Mouse (Mus musculus) forebrain, embryonic 13.5 days (tissue): ENCODE results near the gene Grip1. TPM values are rescaled to one million over a fixed set of nuclear protein-coding genes. Genes with fewer than 3 reads are reported as not detected.
A peak's percentile ranks its signal among the peaks of the same experiment; 100 is the strongest.

Experiments
- ATAC-seq: fragments of 200-750 bp; cut with Nextera tagmentation; 2 replicates; pipeline ENCODE4 v1.8.0; 2017
- H3K27ac ChIP-seq: fragments of 300-500 bp; sonication (generic); 2 replicates; pipeline ENCODE4 v1.5.1; 2015; ENCODE audit warnings: inconsistent platforms, mild to moderate bottlenecking, moderate library complexity
- H3K27me3 ChIP-seq: fragments of 300-500 bp; sonication (generic); 2 replicates; pipeline ENCODE4 v1.6.1; 2015; ENCODE audit warnings: mild to moderate bottlenecking, inconsistent platforms
- H3K36me3 ChIP-seq: fragments of 300-500 bp; sonication (generic); 2 replicates; pipeline ENCODE4 v1.6.1; 2015; ENCODE audit warnings: mild to moderate bottlenecking, inconsistent platforms; ENCODE audit not compliant: poor library complexity, severe bottlenecking
- H3K4me1 ChIP-seq: fragments of 300-500 bp; sonication (generic); 2 replicates; pipeline ENCODE4 v1.6.1; 2015; ENCODE audit warnings: inconsistent platforms
- H3K4me2 ChIP-seq: fragments of 300-500 bp; sonication (generic); 2 replicates; pipeline ENCODE4 v1.6.1; 2015; ENCODE audit warnings: inconsistent platforms, mild to moderate bottlenecking, moderate library complexity
- H3K4me3 ChIP-seq: fragments of 300-500 bp; sonication (generic); 2 replicates; pipeline ENCODE4 v1.5.1; 2015; ENCODE audit warnings: mild to moderate bottlenecking, inconsistent platforms
- H3K9ac ChIP-seq: fragments of 300-500 bp; sonication (generic); 2 replicates; pipeline ENCODE4 v1.6.1; 2015; ENCODE audit warnings: mild to moderate bottlenecking, inconsistent platforms
- H3K9me3 ChIP-seq: fragments of 300-500 bp; sonication (generic); replicated peaks from 2 replicates; pipeline ENCODE4 v1.6.1; 2016; ENCODE audit warnings: inconsistent platforms
- WGBS: fragments of 180-500 bp; shearing (Covaris S2); methylation state at CpG from one replicate; pipeline ENCODE4 v1.1.7; 2015; 5-methylcytosine and 5-hydroxymethylcytosine counted together
- polyA plus RNA-seq: library from polyadenylated mRNA; unstranded; fragments of >200 nt; fragmentation: Nextera tagmentation; extraction: Ambion mirVana; gene quantifications from 2 replicates; pipeline ENCODE4 v1.2.1, GENCODE M21; 2015

Gene Grip1
- polyA plus RNA-seq, 1 experiment from 2014 or later = 12.4 TPM

DNA sequence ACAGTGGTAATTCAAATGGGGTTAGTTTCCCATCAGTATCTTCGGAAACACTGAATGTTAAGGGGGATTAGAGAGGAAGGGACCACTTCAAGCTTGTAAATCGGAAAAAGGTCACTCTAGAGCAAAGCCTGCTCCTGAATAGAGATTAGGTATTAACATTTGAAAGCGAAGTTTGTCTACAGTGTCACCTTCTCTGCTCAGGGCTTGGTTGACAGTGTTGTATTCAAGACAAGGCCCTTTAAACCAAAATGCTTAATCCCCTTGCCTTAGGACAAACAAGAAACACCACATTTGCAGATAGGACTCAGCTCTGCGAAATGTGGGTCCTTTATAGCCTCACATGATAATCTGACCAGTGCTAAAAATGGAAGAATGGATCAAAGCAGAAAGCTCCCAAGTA, 81.2 kb downstream of the Grip1 start:
- 13% methylated on average over 4 of the region's 4 CpGs for WGBS
- ATAC-seq = no peak
- peaks cover 4% of the 10 kb centered on the region; the same call in 1 of the 2 replicates for H3K4me1 ChIP-seq

DNA sequence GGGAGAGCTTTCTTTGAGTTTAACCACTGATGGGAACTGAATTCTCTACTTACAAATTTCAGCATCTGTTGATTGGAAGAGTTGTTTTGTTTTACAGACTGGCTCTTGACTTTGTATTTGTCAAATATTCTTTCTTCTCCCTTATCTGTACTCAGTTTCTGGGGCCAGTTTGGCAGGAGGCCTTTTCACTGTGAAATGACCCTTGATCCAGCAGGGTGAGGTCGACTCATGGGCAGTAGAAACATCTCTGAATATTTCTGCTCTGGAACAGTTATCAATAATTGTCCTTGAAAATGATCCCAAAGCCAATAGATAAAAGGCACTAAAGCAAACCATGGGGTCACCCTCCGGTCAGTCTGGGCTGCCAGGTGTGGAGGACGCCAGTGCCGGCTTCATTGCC, 88.0 kb downstream of the Grip1 start:
- Histone ChIP-seq H3K9me3 (no peaks in the 10 kb centered on the region), H3K4me3 (no peak overlapping the region), H3K27me3 (no peaks in the 10 kb centered on the region), H3K4me2 (no peak overlapping the region), H3K36me3 (no peaks in the 10 kb centered on the region), H3K4me1 (peaks cover 7% of the 10 kb centered on the region), H3K9ac (no peak overlapping the region), H3K27ac (no peak overlapping the region)
- 95% methylated on average over 4 of the region's 4 CpGs for WGBS
- no peak for ATAC-seq

More for the DNA sequence above, 81.2 kb downstream of the Grip1 start:
- Histone ChIP-seq H3K9me3 (no peaks in the 10 kb centered on the region), H3K27ac (no peak overlapping the region), H3K9ac (no peak overlapping the region), H3K27me3 (no peaks in the 10 kb centered on the region), H3K36me3 (no peaks in the 10 kb centered on the region), H3K4me3 (no peak overlapping the region), H3K4me2 (no peak overlapping the region)

DNA sequence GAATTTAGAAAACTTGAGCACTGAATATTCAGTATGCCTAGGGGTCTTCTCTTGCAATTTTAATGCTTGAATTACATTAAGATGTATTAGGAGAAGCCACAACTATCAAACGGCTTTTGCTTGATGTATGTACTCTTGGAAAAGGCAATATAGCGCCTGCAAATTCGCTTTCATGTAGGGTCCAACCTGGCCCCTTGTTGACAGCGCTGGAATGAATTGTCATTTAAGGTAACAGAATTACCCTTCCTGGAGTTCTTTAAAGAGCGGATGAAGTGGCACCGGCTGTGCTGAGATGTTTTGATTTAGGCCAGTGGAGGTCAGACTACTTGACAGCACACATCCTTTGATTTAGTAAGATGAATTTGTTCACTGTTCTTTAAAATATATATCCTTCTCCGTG, 90.1 kb downstream of the Grip1 start:
- Histone ChIP-seq H3K9me3 (no peaks in the 10 kb centered on the region), H3K27ac (no peak overlapping the region), H3K9ac (no peak overlapping the region), H3K4me1 (peaks cover 7% of the 10 kb centered on the region), H3K4me3 (no peak overlapping the region), H3K36me3 (no peaks in the 10 kb centered on the region), H3K4me2 (no peak overlapping the region), H3K27me3 (no peaks in the 10 kb centered on the region)
- 73% methylated on average over 7 of the region's 7 CpGs for WGBS
- no peak for ATAC-seq

DNA sequence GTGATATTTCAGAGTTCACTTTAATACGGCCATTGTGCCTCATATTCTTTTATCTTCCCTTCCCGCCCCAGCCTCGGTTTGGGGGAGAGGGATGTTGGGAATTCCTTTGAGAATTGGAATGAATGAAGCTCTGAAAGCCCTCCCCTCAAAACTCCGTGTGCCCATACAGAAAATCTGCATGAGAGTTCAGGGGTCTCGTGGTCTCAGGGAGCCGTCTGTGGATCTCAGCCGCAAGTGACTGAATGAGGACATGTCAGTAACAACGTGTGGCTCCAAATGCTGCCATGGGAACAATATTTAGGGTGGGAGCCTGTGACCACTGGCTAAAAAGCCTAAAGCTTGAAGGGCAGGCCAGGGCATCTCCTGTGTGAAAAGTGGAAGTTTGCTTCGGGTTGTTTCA, 91.1 kb downstream of the Grip1 start:
- Histone ChIP-seq H3K9ac (no peak overlapping the region), H3K4me1 (peaks cover 7% of the 10 kb centered on the region), H3K4me2 (peak overlapping the region; percentile 10; the same call in 1 of the 2 replicates), H3K36me3 (no peaks in the 10 kb centered on the region), H3K4me3 (no peak overlapping the region), H3K9me3 (no peaks in the 10 kb centered on the region), H3K27ac (no peak overlapping the region), H3K27me3 (no peaks in the 10 kb centered on the region)
- ATAC-seq = no peak
- 31% methylated on average over 9 of the region's 9 CpGs for WGBS

DNA sequence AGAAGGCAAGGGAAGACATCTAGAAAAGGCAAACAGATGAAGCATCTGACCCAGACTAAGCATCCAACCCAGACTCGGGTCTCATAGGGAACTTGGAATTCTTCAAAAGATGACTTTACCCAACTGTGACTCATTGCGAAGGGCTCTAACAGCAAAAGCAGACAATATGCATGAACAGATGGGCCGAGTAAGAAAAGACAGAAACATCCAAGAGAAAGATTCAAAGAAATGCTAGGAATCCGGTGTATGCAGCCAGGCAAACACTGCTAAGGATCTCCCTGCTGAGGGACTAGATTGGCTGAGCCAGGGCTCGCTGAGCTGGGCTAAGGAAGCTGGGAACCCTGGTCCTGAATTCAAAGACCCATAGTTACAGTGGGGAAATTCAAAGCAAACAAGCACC, 94.2 kb downstream of the Grip1 start:
- Histone ChIP-seq H3K4me1 (peaks cover 7% of the 10 kb centered on the region), H3K4me2 (no peak overlapping the region), H3K9ac (no peak overlapping the region), H3K27me3 (no peaks in the 10 kb centered on the region), H3K9me3 (no peaks in the 10 kb centered on the region), H3K4me3 (no peak overlapping the region), H3K27ac (no peak overlapping the region), H3K36me3 (no peaks in the 10 kb centered on the region)
- no peak for ATAC-seq
- 88% methylated on average over 5 of the region's 5 CpGs for WGBS

DNA sequence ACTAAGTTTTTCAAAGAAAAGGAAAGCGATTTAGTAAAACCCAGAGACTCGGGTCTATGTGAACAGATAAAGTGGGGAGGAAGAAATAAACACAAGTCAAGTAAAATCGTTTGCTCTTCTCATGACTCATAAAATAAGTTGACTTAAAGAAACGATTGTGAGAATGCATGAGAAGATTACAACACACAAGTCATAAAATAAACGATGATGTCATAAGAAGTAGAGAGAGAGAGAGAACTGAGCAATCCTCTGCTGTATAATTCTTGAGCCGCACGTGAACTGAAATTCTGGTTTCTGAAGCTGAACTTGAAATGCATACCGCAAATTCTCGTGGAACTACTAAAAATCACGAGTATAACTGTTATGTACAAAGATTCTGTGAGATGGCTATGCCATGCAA, 95.1 kb downstream of the Grip1 start:
- H3K27me3 ChIP-seq = no peaks in the 10 kb centered on the region
- ATAC-seq = no peak
- WGBS = 92% methylated on average over 10 of the region's 10 CpGs
- H3K4me3 ChIP-seq = no peak overlapping the region
- H3K36me3 ChIP-seq = no peaks in the 10 kb centered on the region
- H3K27ac ChIP-seq = no peak overlapping the region
- no peak overlapping the region for H3K9ac ChIP-seq
- peaks cover 7% of the 10 kb centered on the region for H3K4me1 ChIP-seq
- no peaks in the 10 kb centered on the region for H3K9me3 ChIP-seq
- H3K4me2 ChIP-seq = no peak overlapping the region

DNA sequence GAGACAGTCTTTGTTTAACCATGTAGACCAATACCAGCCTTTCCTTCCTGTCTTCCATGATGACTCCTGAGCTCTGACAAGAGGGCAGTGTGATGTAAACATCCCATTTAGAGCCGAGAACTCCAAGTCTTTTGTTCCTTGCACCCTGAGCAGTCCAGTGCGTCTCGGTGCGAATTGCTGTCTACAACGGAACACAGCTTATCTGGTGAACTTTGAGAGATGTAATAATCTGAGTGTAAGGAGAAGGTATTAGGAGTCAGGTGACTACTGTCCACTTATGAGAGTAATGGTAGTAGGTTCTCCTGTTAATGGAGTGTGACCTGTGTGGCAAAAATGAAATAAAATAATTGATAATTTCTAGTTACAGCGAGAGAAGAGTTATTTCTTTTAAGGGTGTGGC, 97.0 kb downstream of the Grip1 start:
- no peak overlapping the region for H3K27ac ChIP-seq
- H3K9ac ChIP-seq = no peak overlapping the region
- H3K4me3 ChIP-seq = no peak overlapping the region
- 96% methylated on average over 6 of the region's 6 CpGs for WGBS
- no peaks in the 10 kb centered on the region for H3K4me1 ChIP-seq
- H3K4me2 ChIP-seq = no peak overlapping the region
- no peaks in the 10 kb centered on the region for H3K27me3 ChIP-seq
- no peak for ATAC-seq
- no peaks in the 10 kb centered on the region for H3K36me3 ChIP-seq
- H3K9me3 ChIP-seq = no peaks in the 10 kb centered on the region

DNA sequence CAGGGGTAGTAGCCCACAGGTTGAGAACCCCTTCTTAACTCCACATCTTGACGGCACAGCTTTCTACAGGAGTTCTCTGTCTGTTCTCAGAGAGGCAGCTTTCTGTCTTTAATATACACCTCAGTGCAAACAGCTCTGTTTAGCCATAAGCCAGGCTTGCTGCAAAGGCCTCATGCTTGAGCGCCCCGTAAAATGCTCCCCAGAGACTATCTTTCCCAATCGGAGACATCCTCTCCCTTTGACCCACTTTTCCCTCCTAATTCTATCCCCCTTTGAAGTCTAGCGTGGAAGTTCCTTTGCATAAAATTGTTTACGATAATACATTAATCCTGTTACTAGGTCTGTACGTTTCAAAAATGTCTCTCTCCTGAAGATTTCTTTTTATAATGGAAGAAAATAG, 102.7 kb downstream of the Grip1 start:
- Histone ChIP-seq H3K9ac (no peak overlapping the region), H3K4me1 (no peaks in the 10 kb centered on the region), H3K36me3 (no peaks in the 10 kb centered on the region), H3K9me3 (no peaks in the 10 kb centered on the region), H3K27ac (no peak overlapping the region), H3K4me3 (no peak overlapping the region), H3K4me2 (no peak overlapping the region), H3K27me3 (no peaks in the 10 kb centered on the region)
- no peak for ATAC-seq
- 87% methylated on average over 7 of the region's 7 CpGs for WGBS

DNA sequence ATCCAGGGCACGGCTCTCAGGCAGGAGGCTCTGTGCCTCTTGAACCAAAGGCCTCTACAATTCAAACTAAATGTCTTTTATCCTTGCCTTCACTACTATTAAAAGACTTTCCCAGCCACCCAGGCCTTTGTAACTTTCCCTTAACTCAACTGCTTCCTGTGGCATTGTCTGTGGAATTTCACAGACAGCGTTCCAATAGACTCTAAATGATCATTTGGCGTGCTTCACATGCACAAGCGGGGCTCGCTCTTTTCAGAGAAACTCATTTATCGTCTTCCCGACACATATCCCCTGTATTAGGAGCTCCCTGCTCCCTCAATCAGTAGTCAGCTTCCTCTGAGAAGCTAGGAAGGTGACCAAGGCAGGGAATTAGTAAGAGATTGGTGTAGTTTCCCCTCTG, 104.8 kb downstream of the Grip1 start:
- WGBS = 81% methylated on average over 7 of the region's 7 CpGs
- H3K27me3 ChIP-seq = no peaks in the 10 kb centered on the region
- H3K4me1 ChIP-seq = no peaks in the 10 kb centered on the region
- no peak overlapping the region for H3K4me3 ChIP-seq
- no peak for ATAC-seq
- no peaks in the 10 kb centered on the region for H3K36me3 ChIP-seq
- no peak overlapping the region for H3K9ac ChIP-seq
- H3K4me2 ChIP-seq = no peak overlapping the region
- no peaks in the 10 kb centered on the region; the same call in 1 of the 2 replicates for H3K9me3 ChIP-seq
- no peak overlapping the region for H3K27ac ChIP-seq

DNA sequence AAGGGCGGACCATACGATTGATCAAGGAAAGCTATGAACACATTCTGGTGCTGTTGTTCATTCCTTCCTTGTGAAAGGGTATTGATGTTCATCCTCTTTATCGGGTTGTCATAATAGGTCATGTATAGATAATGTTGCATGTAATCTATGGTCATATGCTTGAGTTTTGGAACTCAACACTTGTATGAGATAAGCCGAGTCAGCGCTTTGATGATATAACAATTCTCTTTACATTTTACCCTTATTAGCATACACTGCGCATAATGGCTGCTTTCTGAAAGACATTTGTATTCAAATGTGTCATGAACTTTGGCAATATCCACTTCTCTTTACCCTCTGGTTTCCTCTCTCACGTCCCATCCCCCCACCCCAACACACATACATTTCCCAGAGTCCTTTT, 111.2 kb downstream of the Grip1 start:
- no peak for ATAC-seq
- no peak overlapping the region for H3K9ac ChIP-seq
- WGBS = 95% methylated on average over 7 of the region's 7 CpGs
- H3K36me3 ChIP-seq = no peaks in the 10 kb centered on the region
- no peaks in the 10 kb centered on the region; the same call in 1 of the 2 replicates for H3K9me3 ChIP-seq
- H3K4me2 ChIP-seq = no peak overlapping the region
- H3K4me3 ChIP-seq = no peak overlapping the region
- no peak overlapping the region for H3K27ac ChIP-seq
- no peaks in the 10 kb centered on the region for H3K4me1 ChIP-seq
- no peaks in the 10 kb centered on the region for H3K27me3 ChIP-seq

DNA sequence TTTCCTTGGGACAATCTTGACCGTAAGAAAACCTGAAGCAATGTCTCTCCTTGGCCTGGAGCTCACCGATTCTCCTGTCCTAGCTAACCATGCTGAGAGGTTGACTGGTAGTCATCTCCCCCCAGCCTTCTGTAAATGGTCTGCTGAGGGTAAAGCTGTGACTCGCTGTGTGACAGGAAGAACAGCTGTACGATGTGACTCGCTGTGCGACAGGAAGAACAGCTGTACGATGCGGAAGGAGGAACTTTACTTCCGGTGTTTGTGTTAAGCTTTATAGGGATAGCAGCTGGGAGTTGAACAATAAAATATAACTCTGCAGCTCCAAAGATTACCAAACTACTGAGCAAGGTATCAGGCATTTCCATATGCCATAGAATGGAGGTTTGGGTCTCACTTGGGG, 119.5 kb downstream of the Grip1 start:
- ATAC-seq = no peak
- Histone ChIP-seq H3K27me3 (no peaks in the 10 kb centered on the region), H3K36me3 (no peaks in the 10 kb centered on the region), H3K27ac (no peak overlapping the region), H3K9ac (no peak overlapping the region), H3K4me2 (no peak overlapping the region), H3K9me3 (no peaks in the 10 kb centered on the region), H3K4me3 (no peak overlapping the region), H3K4me1 (no peaks in the 10 kb centered on the region)
- WGBS = 92% methylated on average over 9 of the region's 9 CpGs

DNA sequence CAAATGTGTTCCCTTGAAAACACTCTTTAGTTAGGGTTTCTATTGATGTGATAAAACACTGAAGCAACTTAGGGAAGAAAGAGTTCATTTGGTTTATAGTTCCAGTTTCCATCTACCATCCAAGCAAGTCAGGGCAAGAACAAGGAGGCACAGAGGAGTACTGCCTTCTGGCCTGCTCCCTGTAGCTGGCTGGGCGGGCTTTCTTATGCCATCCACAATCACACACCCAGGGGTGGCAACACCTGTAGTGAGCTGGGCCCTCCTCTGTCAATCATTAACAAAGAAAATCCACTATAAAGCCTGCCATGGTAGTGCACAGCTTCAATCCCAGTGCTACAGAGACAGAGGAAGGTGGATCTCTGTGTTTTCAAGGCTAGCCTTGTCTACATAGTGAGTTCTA, 122.2 kb downstream of the Grip1 start:
- H3K4me3 ChIP-seq = no peak overlapping the region
- H3K4me2 ChIP-seq = no peak overlapping the region
- 93% methylated on average over 1 of the region's 1 CpGs for WGBS
- ATAC-seq = no peak
- H3K4me1 ChIP-seq = no peaks in the 10 kb centered on the region
- no peak overlapping the region for H3K27ac ChIP-seq
- no peaks in the 10 kb centered on the region for H3K9me3 ChIP-seq
- H3K36me3 ChIP-seq = no peaks in the 10 kb centered on the region
- H3K27me3 ChIP-seq = no peaks in the 10 kb centered on the region
- H3K9ac ChIP-seq = no peak overlapping the region

DNA sequence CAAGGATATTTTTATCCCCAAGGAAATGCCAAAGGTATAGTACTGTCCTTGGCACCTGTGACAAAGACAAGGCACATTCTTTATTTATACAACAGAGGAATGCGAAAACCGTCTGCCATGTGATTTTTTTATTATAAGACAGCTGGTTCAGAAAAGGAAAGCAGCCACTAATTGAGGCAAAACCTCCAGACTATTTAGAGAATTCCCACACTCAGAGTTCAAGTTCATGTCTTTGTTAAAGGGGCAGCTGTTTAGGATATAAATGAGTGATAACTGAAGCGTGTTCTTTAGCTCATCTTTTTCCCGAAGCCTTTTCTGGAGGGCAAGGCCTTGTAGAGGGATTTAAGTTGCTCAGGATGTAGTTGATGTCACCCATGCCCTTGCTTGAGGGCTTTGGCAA, 126.4 kb downstream of the Grip1 start:
- Histone ChIP-seq H3K9ac (no peak overlapping the region), H3K36me3 (no peaks in the 10 kb centered on the region), H3K4me3 (no peak overlapping the region), H3K4me2 (no peak overlapping the region), H3K27me3 (no peaks in the 10 kb centered on the region), H3K9me3 (no peaks in the 10 kb centered on the region), H3K4me1 (no peaks in the 10 kb centered on the region), H3K27ac (no peak overlapping the region)
- no peak for ATAC-seq
- 72% methylated on average over 4 of the region's 4 CpGs for WGBS
